Mouse (Mus musculus): ENCODE measurements around the gene Ren1. TPM values are rescaled to one million over a fixed set of nuclear protein-coding genes. Genes with fewer than 3 reads are reported as not detected.

The Ren1 gene
- total RNA-seq, 2 experiments from 2014 or later: 0.15 TPM; not detected in 1

- no peak overlapping the region for H3K27ac ChIP-seq
- TF ChIP-seq CTCF (IDR thresholded peaks at IDR 0.05): no peak
- H3K4me3 ChIP-seq: no peak overlapping the region
- intact Hi-C loops (cut with DNase I): loop anchor here (2.0 kb wide), 3 partner anchors 37 to 205 kb away; no protein-coding TSS in a partner anchor
- DNase-seq: no peak
Observed at GRCm38 (mm10) chr1:133351762-133352161, 1.5 kb downstream of the Ren1 start.

DNA sequence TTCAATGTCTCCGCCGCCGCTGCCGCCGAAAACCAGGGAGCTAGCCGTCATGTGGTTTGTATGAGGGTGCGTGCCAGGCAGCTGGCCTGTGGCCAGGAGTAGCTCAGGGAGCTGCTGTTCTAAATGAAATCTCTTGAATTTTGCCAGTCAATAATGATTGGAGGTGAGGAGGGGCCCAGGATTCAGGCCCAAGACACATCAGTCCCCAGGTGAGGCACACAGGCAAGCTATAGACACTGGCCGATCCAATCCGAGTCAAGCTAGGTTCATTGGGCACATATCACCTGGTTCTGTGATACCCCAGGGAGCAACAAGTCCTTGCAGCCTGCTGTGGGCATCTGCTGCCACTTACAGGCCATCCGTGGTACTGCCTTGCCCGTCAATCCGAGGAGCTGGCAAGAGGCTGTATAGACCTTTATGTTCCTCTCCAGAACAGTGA, 3.1 kb downstream of the Ren1 start:
- intact Hi-C loops (cut with DNase I): loop anchor here (2.0 kb wide), 3 partner anchors 39 to 207 kb away; no protein-coding TSS in a partner anchor
- Histone ChIP-seq H3K27ac (no peak overlapping the region), H3K4me3 (no peak overlapping the region)
- peak; percentile 71 for DNase-seq
- TF ChIP-seq CTCF (IDR thresholded peaks at IDR 0.05): peak; percentile 94

- DNase-seq: peak; percentile 5
- Histone ChIP-seq H3K4me3 (no peak overlapping the region), H3K27ac (no peak overlapping the region)
- intact Hi-C loops (cut with DNase I): no loop called here
- no peak for TF ChIP-seq CTCF (IDR thresholded peaks at IDR 0.05)
Observed at GRCm38 (mm10) chr1:133355469-133355868, 5.2 kb downstream of the Ren1 start.

GRCm38 (mm10) chr1:133355912-133356311, 5.6 kb downstream of the Ren1 start:
- TF ChIP-seq CTCF (IDR thresholded peaks at IDR 0.05): no peak
- H3K4me3 ChIP-seq: no peak overlapping the region
- intact Hi-C loops (cut with DNase I): no loop called here
- no peak overlapping the region for H3K27ac ChIP-seq
- peak; percentile 10 for DNase-seq

DNA sequence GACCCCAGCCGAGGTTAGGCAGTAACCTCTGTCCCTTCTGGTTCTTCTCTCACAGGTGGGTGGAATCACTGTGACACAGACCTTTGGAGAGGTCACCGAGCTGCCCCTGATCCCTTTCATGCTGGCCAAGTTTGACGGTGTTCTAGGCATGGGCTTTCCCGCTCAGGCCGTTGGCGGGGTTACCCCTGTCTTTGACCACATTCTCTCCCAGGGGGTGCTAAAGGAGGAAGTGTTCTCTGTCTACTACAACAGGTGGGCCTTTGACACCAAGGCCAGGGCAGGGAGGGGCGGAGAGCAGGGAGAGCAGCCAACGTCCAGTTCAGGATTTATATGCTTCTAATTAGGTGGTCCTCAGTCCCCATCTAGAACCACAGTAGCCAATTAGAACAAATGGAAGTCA, 6.0 kb downstream of the Ren1 start:
- TF ChIP-seq CTCF (IDR thresholded peaks at IDR 0.05): no peak
- intact Hi-C loops (cut with DNase I): no loop called here
- no peak overlapping the region for H3K4me3 ChIP-seq
- H3K27ac ChIP-seq: no peak overlapping the region
- DNase-seq: peak; percentile 13

- no peak for TF ChIP-seq CTCF (IDR thresholded peaks at IDR 0.05)
- H3K27ac ChIP-seq: no peak overlapping the region
- peak; percentile 6 for DNase-seq
- intact Hi-C loops (cut with DNase I): no loop called here
- no peak overlapping the region for H3K4me3 ChIP-seq
Observed at GRCm38 (mm10) chr1:133361006-133361405, 10.7 kb downstream of the Ren1 start.

- no peak for TF ChIP-seq CTCF (IDR thresholded peaks at IDR 0.05)
- H3K4me3 ChIP-seq: no peak overlapping the region
- DNase-seq: peak; percentile 3
- H3K27ac ChIP-seq: no peak overlapping the region
- intact Hi-C loops (cut with DNase I): no loop called here
Observed at GRCm38 (mm10) chr1:133362103-133362502, 11.8 kb downstream of the Ren1 start.

DNA sequence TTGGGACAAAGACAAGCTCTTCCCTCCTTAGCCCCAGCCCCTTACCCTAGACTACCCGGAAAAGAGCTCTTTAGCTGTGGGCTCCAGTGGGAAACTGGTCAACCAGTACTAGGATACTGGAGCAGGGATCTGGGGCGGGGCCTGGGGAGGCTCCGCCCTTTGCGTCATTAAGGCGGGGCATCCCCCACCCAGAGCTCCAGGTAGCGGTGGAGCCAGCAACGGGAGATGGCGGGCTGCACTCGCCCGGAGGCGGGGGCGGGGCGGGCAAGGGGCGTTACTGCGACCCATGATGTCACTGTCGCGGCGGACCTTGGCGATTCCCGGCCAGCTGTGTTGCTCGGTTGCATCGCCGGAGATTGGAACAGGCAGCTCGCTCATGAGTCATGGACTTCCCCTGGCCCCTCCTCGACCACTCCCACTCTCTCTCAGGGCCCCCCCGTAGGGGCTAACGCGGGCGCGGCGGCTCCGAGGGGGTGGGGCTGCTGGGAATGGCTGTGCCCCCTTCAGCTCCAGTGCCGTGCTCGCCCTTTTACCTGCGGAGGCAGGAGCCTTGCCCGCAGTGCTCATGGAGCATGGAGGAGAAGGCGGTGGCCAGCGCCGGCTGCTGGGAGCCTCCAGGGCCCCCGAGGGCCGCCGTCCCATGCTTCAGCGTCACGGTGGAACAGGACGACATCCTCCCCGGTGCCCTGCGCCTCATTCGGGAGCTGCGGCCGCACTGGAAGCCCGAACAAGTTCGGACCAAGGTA, 13.1 kb downstream of the Ren1 start, which contains the start of gene Etnk2:
Etnk2 (plus strand) TSS at position 297 of the 746 bp plus-strand sequence.
- TF ChIP-seq CTCF (IDR thresholded peaks at IDR 0.05): no peak
- DNase-seq: peak; percentile 78
- peak within 1 kb of the TSS; percentile 75 for H3K4me3 ChIP-seq
- intact Hi-C loops (cut with DNase I): loop anchor here (1.0 kb wide), 1 partner anchor 20 kb away; no protein-coding TSS in a partner anchor
- H3K27ac ChIP-seq: peak within 1 kb of the TSS; percentile 9; the same call in 1 of the 2 replicates

DNA sequence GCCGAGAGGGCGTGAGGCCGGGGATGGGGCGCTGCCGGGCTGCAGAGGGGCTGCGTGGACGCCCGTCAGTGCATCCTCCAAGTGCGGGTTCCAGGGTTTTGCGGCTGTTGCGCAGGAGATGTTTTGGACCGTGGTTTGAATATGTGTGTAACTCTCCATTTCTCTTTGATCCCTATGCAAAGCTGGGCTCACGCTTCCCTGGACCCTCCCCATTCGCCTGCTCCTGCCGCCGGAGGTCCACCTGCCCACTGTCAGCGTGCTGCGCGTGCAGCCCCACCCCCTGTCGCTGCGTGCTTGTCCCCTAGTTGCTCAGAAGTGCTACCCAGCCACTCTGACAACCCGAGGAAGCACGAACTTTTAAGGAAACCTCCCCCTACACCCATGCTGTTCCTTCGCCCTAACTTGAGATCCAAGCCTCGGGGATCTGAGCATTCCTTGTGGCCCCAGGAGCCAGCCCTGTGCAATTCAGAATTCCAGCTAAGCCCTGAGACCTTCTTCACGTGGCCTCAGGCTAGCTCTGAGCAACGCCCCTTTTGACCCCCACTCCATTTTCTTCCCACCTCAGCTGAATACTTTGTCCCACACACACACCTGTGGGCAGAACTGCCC, 13.8 kb downstream of the Ren1 start:
- peak overlapping the region; percentile 9; the same call in 1 of the 2 replicates for H3K27ac ChIP-seq
- TF ChIP-seq CTCF (IDR thresholded peaks at IDR 0.05): no peak
- peak; percentile 21 for DNase-seq
- H3K4me3 ChIP-seq: peak overlapping the region; percentile 75
- intact Hi-C loops (cut with DNase I): loop anchor here (1.0 kb wide), 1 partner anchor 21 kb away; no protein-coding TSS in a partner anchor

GRCm38 (mm10) chr1:133364890-133365289, 14.6 kb downstream of the Ren1 start:
- TF ChIP-seq CTCF (IDR thresholded peaks at IDR 0.05): no peak
- intact Hi-C loops (cut with DNase I): loop anchor here (1.0 kb wide), 1 partner anchor 22 kb away; no protein-coding TSS in a partner anchor

GRCm38 (mm10) chr1:133366951-133367605, 16.8 kb downstream of the Ren1 start:
- no peak for DNase-seq
- peak overlapping the region; percentile 59 for H3K27ac ChIP-seq
- no peak for TF ChIP-seq CTCF (IDR thresholded peaks at IDR 0.05)
- intact Hi-C loops (cut with DNase I): no loop called here
- H3K4me3 ChIP-seq: no peak overlapping the region

More at GRCm38 (mm10) chr1:133364890-133365289, 14.6 kb downstream of the Ren1 start:
- DNase-seq: no peak
- Histone ChIP-seq H3K4me3 (no peak overlapping the region), H3K27ac (no peak overlapping the region)

DNA sequence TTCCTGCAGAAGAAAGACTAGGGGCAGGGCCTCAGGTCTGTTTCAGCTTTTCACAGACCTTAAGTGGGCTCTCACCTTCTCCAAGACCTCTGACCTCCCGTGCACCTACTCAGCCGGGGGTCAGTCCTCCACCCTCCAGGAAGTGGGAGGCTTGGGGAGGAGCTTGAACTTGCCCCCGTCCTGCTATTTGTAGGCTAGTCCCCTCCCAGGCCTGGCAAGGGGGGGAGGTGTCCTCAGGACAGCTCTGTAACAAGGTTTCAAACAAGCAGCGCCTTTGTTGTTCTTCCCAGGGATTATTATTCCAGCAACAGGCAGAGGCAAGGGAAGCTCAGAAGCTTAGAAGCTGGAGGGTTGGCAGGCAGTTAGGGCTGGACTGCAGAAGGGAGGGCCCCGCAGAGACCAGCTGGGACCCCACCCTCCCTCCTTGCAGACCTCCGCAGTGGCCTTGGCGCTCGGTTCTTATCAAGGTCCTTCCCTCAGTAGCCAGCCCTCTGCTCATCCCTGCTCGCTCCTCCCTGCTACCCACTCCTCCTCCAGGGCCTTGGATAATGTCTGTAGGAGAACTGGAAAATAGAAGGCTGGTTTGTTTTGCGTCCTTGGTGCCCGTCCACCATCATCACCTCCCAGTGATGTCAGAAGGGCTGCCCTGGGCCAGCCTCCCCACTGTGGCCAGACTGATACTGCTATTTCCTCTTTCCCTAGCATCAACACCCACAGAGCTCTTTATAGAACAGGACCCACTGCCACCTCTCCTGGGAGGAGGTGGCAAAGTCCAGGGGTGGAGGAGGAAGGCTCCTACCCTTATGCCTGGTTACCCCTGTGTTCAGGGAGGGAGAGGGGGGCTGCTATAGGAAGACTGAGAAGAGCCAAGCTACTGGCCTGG, 17.5 kb downstream of the Ren1 start:
- no peak for TF ChIP-seq CTCF (IDR thresholded peaks at IDR 0.05)
- DNase-seq: peak; percentile 50
- Histone ChIP-seq H3K4me3 (no peak overlapping the region), H3K27ac (peak overlapping the region; percentile 59)
- intact Hi-C loops (cut with DNase I): no loop called here
